Mouse (Mus musculus) adrenal gland, adult 2 months (tissue): ENCODE results near the gene Zfp626. TPM values are rescaled to one million over a fixed set of nuclear protein-coding genes. Genes with fewer than 3 reads are reported as not detected.
"Not testable (repeated sequence)": the region's sequence is repeated elsewhere in the genome, so short reads cannot be mapped to it uniquely, and the experiment has no call there.

Source experiments
- DNase-seq: peaks from one replicate; pipeline ENCODE4 v3.0.0; 2021
- polyA plus RNA-seq: library from polyadenylated mRNA; depleted of rRNA; stranded (reverse); fragments of >200 nt; gene quantifications from 2 replicates; pipeline ENCODE4 v1.2.3, GENCODE M21; 2012; rRNA removed
- total RNA-seq, 2 experiments: library from RNA; stranded (reverse); gene quantifications; 2 replicates each; pipeline ENCODE4 v1.2.3; 2021

Gene Zfp626
- total and polyA plus RNA-seq, 3 experiments: 0.15 to 7.6 (median 5.4) TPM

DNA sequence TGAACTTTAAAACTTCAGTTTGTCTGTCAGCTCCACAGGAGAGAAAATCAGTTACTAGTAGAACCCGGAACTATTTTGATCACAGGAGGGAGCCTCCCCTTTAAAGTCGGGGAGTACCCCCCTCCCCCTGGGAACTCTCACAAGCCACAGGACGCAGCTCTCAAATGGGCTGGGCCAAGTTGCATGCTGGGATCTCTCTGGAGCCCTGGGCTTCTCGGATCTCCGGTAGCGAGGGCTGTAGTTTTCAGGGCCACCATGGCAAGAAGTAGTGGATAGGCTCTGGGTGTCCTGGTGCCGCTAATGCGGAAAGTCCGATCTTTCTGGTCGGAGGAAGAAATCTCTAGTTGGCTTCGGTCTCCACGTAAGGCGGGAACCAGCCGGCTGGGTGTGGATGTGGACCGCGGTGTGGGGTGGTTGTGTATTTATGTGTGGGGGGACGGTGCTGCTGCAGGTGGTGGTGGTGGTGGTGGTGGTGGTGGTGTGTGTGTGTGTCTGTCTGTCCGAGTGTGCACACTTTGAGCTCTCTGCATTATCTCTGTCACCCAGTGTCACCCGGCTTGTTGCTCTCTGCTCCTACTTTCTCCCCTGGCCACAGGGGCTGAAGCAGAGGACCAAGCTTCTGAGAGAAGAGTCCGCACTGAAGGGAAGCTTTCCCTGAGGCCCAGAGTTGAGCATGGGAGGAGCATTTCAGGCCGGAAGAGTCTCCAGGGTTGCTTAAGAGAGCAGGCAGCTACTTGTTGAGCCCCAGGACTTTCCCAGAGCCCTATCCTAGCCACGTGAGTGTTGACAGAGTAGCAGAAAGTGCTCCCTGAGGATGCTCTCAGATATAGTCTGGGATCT lies 53.6 kb downstream of the Zfp626 start:
- peak; percentile 90 for DNase-seq

DNA sequence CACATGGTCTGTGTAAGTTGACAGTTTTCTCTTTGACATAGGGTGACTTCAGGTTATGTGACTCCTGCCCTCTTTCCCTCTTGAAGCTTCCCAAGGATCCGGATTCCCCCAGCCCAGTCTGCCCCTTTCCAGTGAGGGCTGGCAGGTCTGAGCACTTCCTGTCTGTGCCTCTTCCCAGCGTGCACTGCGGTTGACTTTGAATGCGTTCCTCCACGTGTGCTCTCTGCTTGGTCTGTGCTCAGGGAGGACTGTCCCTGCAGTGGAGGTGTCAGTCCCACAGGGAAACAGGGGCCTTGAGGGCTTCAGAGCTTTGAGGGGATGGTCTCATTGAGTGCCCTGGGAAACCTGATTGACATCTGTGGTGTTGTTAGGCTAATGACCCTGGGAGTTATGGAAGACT lies 55.6 kb downstream of the Zfp626 start:
- DNase-seq: not testable (repeated sequence)

Other genes with a start within 250 kb of the Zfp626 start
- 100 to 1,000 TPM; 219 to 227 TPM for gene Akt2, start 215.6 kb upstream of the Zfp626 start, total RNA-seq
- 128 and 143 TPM in 2 replicates for gene Akt2, start 215.6 kb upstream of the Zfp626 start, polyA plus RNA-seq
- not detected for gene Ttc9b, start 153.3 kb upstream of the Zfp626 start, total RNA-seq
- 0.06 and 0.48 TPM in 2 replicates for gene Ttc9b, start 153.3 kb upstream of the Zfp626 start, polyA plus RNA-seq
- 10 to 100 TPM; 21.9 to 35.1 TPM for gene Map3k10, start 132.6 kb upstream of the Zfp626 start, total RNA-seq
- gene Map3k10, start 132.6 kb upstream of the Zfp626 start, polyA plus RNA-seq: 65.4 and 93.7 TPM in 2 replicates
- gene Zfp607b, start 117.9 kb upstream of the Zfp626 start, total RNA-seq: 1 to 10 TPM in 1 of 2 experiments, under 1 TPM in 1; 0.81 to 1.7 TPM
- 0.10 and 0.31 TPM in 2 replicates for gene Zfp607b, start 117.9 kb upstream of the Zfp626 start, polyA plus RNA-seq
- 10 to 100 TPM; 12.7 to 14.1 TPM for gene Zfp60, start 75.8 kb upstream of the Zfp626 start, total RNA-seq
- gene Zfp60, start 75.8 kb upstream of the Zfp626 start, polyA plus RNA-seq: 0.40 and 0.85 TPM in 2 replicates
- 1 to 10 TPM; 3.1 to 3.8 TPM for gene Zfp59, start 31.4 kb downstream of the Zfp626 start, total RNA-seq
- 0.15 and 0.22 TPM in 2 replicates for gene Zfp59, start 31.4 kb downstream of the Zfp626 start, polyA plus RNA-seq
- gene Zfp607a, start 50.3 kb downstream of the Zfp626 start, total RNA-seq: 1 to 10 TPM; 4.1 to 4.2 TPM
- gene Zfp607a, start 50.3 kb downstream of the Zfp626 start, polyA plus RNA-seq: 0.12 and 0.22 TPM in 2 replicates
- gene Zfp974, start 122.3 kb downstream of the Zfp626 start, total RNA-seq: 10 to 100 TPM; 10.9 to 11.4 TPM
- gene Zfp974, start 122.3 kb downstream of the Zfp626 start, polyA plus RNA-seq: 0.39 and 0.67 TPM in 2 replicates
- gene Zfp780b, start 172.0 kb downstream of the Zfp626 start, total RNA-seq: 1 to 10 TPM; 9.4 to 9.5 TPM
- gene Zfp780b, start 172.0 kb downstream of the Zfp626 start, polyA plus RNA-seq: 0.36 and 0.55 TPM in 2 replicates
- gene Zfp850, start 206.9 kb downstream of the Zfp626 start, total RNA-seq: 1 to 10 TPM; 1.7 to 2.7 TPM
- gene Zfp850, start 206.9 kb downstream of the Zfp626 start, polyA plus RNA-seq: 0.15 and 0.22 TPM in 2 replicates
- gene Psmc4, start 242.9 kb downstream of the Zfp626 start, total RNA-seq: 100 to 1,000 TPM; 174 to 178 TPM
- 89.5 and 89.9 TPM in 2 replicates for gene Psmc4, start 242.9 kb downstream of the Zfp626 start, polyA plus RNA-seq